Mouse (Mus musculus) heart, embryonic 11.5 days (tissue): ENCODE data around the gene Dennd2d. TPM values are rescaled to one million over a fixed set of nuclear protein-coding genes. Genes with fewer than 3 reads are reported as not detected.

Experiments
- ATAC-seq: fragments of 200-750 bp; cut with Nextera tagmentation; replicated peaks from 2 replicates; pipeline ENCODE4 v1.8.0; 2017; ENCODE audit warnings: moderate library complexity; ENCODE audit not compliant: insufficient number of reproducible peaks, low FRiP score, low TSS enrichment
- H3K27ac ChIP-seq: fragments of 300-500 bp; sonication (generic); 2 replicates; pipeline ENCODE4 v1.5.1; 2014; ENCODE audit warnings: mild to moderate bottlenecking, low read depth, low read length
- H3K27me3 ChIP-seq: fragments of 300-500 bp; sonication (generic); 2 replicates; pipeline ENCODE4 v1.6.1; 2014; ENCODE audit warnings: mild to moderate bottlenecking, low read length, mixed read lengths; ENCODE audit not compliant: control insufficient read depth, insufficient read depth
- H3K36me3 ChIP-seq: fragments of 300-500 bp; sonication (generic); 2 replicates; pipeline ENCODE4 v1.6.1; 2014; ENCODE audit warnings: mild to moderate bottlenecking, low read length, moderate library complexity, mixed read lengths; ENCODE audit not compliant: control insufficient read depth, insufficient read depth
- H3K4me1 ChIP-seq: fragments of 300-500 bp; sonication (generic); 2 replicates; pipeline ENCODE4 v1.6.1; 2014; ENCODE audit warnings: low read length; ENCODE audit not compliant: control insufficient read depth, insufficient read depth
- H3K4me2 ChIP-seq: fragments of 300-500 bp; sonication (generic); 2 replicates; pipeline ENCODE4 v1.6.1; 2014; ENCODE audit warnings: mild to moderate bottlenecking, moderate library complexity
- H3K4me3 ChIP-seq: fragments of 300-500 bp; sonication (generic); 2 replicates; pipeline ENCODE4 v1.5.1; 2014; ENCODE audit warnings: low read depth, low read length
- H3K9ac ChIP-seq: fragments of 300-500 bp; sonication (generic); 2 replicates; pipeline ENCODE4 v1.6.1; 2014; ENCODE audit warnings: mild to moderate bottlenecking, low read depth, low read length, moderate library complexity
- H3K9me3 ChIP-seq: fragments of 300-500 bp; sonication (generic); replicated peaks from 2 replicates; pipeline ENCODE4 v1.6.1; 2016; ENCODE audit warnings: low read length; ENCODE audit not compliant: control insufficient read depth
- WGBS: fragments of 180-500 bp; shearing (Covaris S2); extraction: QIAGEN DNeasy Blood & Tissue Kit; methylation state at CpG from one replicate; pipeline ENCODE4 v1.1.7; 2014; ENCODE audit not compliant: insufficient replicate concordance; 5-methylcytosine and 5-hydroxymethylcytosine counted together
- polyA plus RNA-seq: library from polyadenylated mRNA; unstranded; fragments of >200 nt; fragmentation: Nextera tagmentation; extraction: Ambion mirVana; gene quantifications from 2 replicates; pipeline ENCODE4 v1.2.1, GENCODE M21; 2014

Dennd2d gene
- polyA plus RNA-seq, 1 experiment from 2014 or later: 2.8 TPM

DNA sequence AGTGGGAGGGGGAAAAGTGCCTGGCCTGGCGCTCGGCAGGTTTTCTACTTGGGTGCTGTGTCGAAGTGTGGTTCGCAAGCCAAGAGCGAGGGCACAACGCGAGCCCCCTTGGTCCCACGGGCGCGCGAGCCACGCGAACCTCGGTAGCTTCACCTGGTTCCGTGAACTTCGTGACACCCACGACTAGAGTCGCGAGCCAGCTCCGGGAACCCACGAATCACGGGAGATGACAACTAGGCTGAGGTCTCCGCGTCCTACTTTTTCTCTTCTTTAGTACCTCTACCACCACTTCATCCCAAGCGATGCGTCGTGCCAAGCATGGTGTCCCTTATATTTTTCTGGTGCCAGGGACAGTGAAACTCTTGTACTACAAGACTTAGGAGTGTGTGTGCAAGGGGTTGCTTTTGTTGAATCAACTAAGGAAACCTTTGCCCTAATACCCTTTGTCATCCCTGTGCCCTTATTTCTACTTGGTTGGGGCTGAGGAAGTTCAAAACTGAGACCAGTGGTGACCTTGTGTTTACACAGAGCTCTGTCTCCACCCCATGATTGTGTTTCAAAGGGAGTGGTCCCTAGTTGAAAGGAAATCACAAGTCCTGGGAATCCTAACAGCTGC lies 65.8 kb downstream of the Dennd2d start:
- peak overlapping the region; percentile 98 for H3K27ac ChIP-seq
- ATAC-seq: peak; percentile 35
- H3K4me2 ChIP-seq: peak overlapping the region; percentile 60
- under 1% methylated on average over 27 of the region's 27 CpGs for WGBS
- H3K27me3 ChIP-seq: no peaks in the 10 kb centered on the region
- no peaks in the 10 kb centered on the region; the same call in 1 of the 2 replicates for H3K36me3 ChIP-seq
- no peaks in the 10 kb centered on the region for H3K9me3 ChIP-seq
- peaks cover 9% of the 10 kb centered on the region; the same call in 1 of the 2 replicates for H3K4me1 ChIP-seq
- H3K9ac ChIP-seq: peak overlapping the region; percentile 94
- peak overlapping the region; percentile 77 for H3K4me3 ChIP-seq

DNA sequence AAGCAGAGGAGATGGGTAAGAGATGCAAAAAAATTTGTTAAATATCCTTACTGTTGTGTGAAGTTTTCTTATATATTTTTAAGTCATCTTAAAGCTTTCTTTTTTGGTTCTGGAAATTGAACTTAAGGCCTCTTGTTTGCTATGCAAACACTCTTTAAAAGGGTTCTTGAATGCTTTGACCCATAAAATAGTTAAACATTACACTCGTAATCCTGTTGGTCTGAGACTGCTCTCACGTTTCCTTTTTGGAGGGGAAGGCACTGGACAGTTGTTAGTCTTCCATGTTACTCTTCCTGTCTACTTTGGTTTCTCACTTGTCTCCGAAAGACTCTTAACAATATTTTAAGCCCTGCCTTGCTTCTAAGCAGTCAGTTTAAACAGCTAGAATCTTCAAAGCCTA lies 66.8 kb downstream of the Dennd2d start:
- Histone ChIP-seq H3K9me3 (no peaks in the 10 kb centered on the region), H3K36me3 (no peaks in the 10 kb centered on the region; the same call in 1 of the 2 replicates), H3K9ac (no peak overlapping the region), H3K27me3 (no peaks in the 10 kb centered on the region), H3K4me3 (no peak overlapping the region), H3K4me1 (peaks cover 9% of the 10 kb centered on the region; the same call in 1 of the 2 replicates), H3K27ac (no peak overlapping the region), H3K4me2 (peak overlapping the region; percentile 60)
- ATAC-seq: no peak
- 45% methylated on average over 3 of the region's 3 CpGs for WGBS

Other genes starting within 250 kb of the Dennd2d start
- gene Chil6, start 76.2 kb upstream of the Dennd2d start, polyA plus RNA-seq: not detected in 2 replicates
- 59.7 and 64.9 TPM in 2 replicates for gene Dram2, start 65.4 kb downstream of the Dennd2d start, polyA plus RNA-seq
- 34.8 and 35.5 TPM in 2 replicates for gene Cept1, start 65.4 kb downstream of the Dennd2d start, polyA plus RNA-seq
- gene Lrif1, start 202.6 kb downstream of the Dennd2d start, polyA plus RNA-seq: 16.0 and 19.3 TPM in 2 replicates